Mouse (Mus musculus) cortical plate, adult 2 months (tissue): Measurements from ENCODE around the gene Upk1b.

Experiments used
- CTCF ChIP-seq: fragments of 200-500 bp; IDR thresholded peaks from 2 replicates; pipeline ENCODE4 v1.5.1; 2011; ENCODE audit warnings: mild to moderate bottlenecking, control low read depth, low read length; ENCODE audit not compliant: insufficient read depth; ENCODE audit errors: extremely low read depth
- POLR2A ChIP-seq: fragments of 200-500 bp; IDR thresholded peaks from 2 replicates; pipeline ENCODE4 v1.6.1; 2011; ENCODE audit warnings: mild to moderate bottlenecking, low read length, control low read depth; ENCODE audit not compliant: insufficient read depth; ENCODE audit errors: extremely low read depth

DNA sequence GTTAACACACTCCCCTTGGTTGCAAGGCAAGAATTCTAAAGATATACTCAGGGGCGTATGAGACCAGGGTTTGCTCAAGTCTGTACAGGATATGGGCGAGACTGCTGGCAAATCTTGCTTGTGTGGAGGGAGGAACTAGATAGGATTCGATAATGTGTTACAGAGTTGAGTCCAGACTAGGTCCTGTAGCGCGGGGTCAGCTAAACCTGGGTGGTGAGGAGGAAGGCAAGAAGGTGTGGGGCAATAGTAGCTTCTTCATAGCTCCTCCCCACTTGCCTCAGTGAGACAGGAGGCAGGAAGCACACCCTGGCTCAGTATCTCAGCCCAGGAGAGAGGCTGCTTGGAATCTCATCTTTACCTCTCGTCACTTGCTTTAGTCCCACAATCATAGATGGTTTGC is 71.0 kb downstream of the Upk1b start:
- TF ChIP-seq POLR2A (no peak), CTCF (no peak)
